9 mouse cellular contexts compared by ENCODE assay signal in genomic region chr4:123898696-123899095, GRCm38 (mm10). TPM values are rescaled to one million over a fixed set of nuclear protein-coding genes. Genes with fewer than 3 reads are reported as not detected.
DNase-seq lines count a peak whose midpoint lies in the region; ATAC-seq and TF ChIP-seq lines count a peak whose summit lies in the region.
"Had no signal": no experiment of that assay in that cellular context is flagged by ENCODE, and none has a peak within 500 bp of the region (broad histone marks: within the 10 kb centered on the region; RNA-seq: fewer than 3 reads in every experiment).

No protein-coding gene starts in this region.

- no peaks in the 10 kb centered on the region for H3K27me3 ChIP-seq in forebrain, embryonic 11.5 days (ENCODE audit: control insufficient read depth, insufficient read depth, low read length)
- no peaks in the 10 kb centered on the region for H3K27me3 ChIP-seq in forebrain, embryonic 15.5 days
- no peaks in the 10 kb centered on the region for H3K27me3 ChIP-seq in liver, embryonic 11.5 days (replicated peaks; ENCODE audit: control insufficient read depth, insufficient read depth, low read length)
- no peaks in the 10 kb centered on the region for H3K27me3 ChIP-seq in embryonic facial prominence, embryonic 10.5 days (replicated peaks; ENCODE audit: low read depth, poor library complexity, severe bottlenecking)
- H3K27me3 ChIP-seq in liver, embryonic 14.5 days (ENCODE audit: control insufficient read depth, insufficient read depth, low read length), result no peaks in the 10 kb centered on the region
- H3K27me3 ChIP-seq: heart, embryonic 15.5 days had no signal

- no peak overlapping the region for H3K4me3 ChIP-seq in forebrain, embryonic 11.5 days (ENCODE audit: low read depth, low read length)
- no peak overlapping the region for H3K4me3 ChIP-seq in forebrain, embryonic 15.5 days
- H3K4me3 ChIP-seq in liver, embryonic 11.5 days (ENCODE audit: low read depth, low read length), result no peak overlapping the region
- H3K4me3 ChIP-seq in embryonic facial prominence, embryonic 10.5 days, result no peak overlapping the region
- H3K4me3 ChIP-seq in liver, embryonic 14.5 days (ENCODE audit: insufficient read depth in 1 of 2, low read depth in 2 of 2, low read length in 2 of 2), result no peak overlapping the region
- H3K4me3 ChIP-seq: heart, embryonic 15.5 days had no signal

- H3K9me3 ChIP-seq in forebrain, embryonic 11.5 days (ENCODE audit: control insufficient read depth, low read length), result no peaks in the 10 kb centered on the region
- no peaks in the 10 kb centered on the region for H3K9me3 ChIP-seq in forebrain, embryonic 15.5 days
- no peaks in the 10 kb centered on the region for H3K9me3 ChIP-seq in liver, embryonic 11.5 days (ENCODE audit: control insufficient read depth, low read length)
- H3K9me3 ChIP-seq in embryonic facial prominence, embryonic 10.5 days, result no peaks in the 10 kb centered on the region
- H3K9me3 ChIP-seq in liver, embryonic 14.5 days (ENCODE audit: control insufficient read depth, low read length), result no peaks in the 10 kb centered on the region
- H3K9me3 ChIP-seq: heart, embryonic 15.5 days had no signal

- TF ChIP-seq CTCF in liver, embryonic 14.5 days (IDR thresholded peaks at IDR 0.05; ENCODE audit: low read depth), result peak; percentile 75

- H3K36me3 ChIP-seq in forebrain, embryonic 11.5 days (ENCODE audit: control insufficient read depth, insufficient read depth, low read length), result no peaks in the 10 kb centered on the region
- no peaks in the 10 kb centered on the region for H3K36me3 ChIP-seq in forebrain, embryonic 15.5 days
- H3K36me3 ChIP-seq in liver, embryonic 11.5 days (ENCODE audit: control insufficient read depth, insufficient read depth, low read length), result no peaks in the 10 kb centered on the region
- H3K36me3 ChIP-seq in embryonic facial prominence, embryonic 10.5 days (replicated peaks), result no peaks in the 10 kb centered on the region
- no peaks in the 10 kb centered on the region for H3K36me3 ChIP-seq in liver, embryonic 14.5 days (replicated peaks; ENCODE audit: control insufficient read depth, insufficient read depth, low read depth)
- H3K36me3 ChIP-seq: heart, embryonic 15.5 days had no signal

- H3K27ac ChIP-seq in forebrain, embryonic 11.5 days (ENCODE audit: low read depth, low read length), result no peak overlapping the region
- H3K27ac ChIP-seq in forebrain, embryonic 15.5 days (replicated peaks), result no peak overlapping the region
- H3K27ac ChIP-seq in liver, embryonic 11.5 days (ENCODE audit: low read depth, low read length), result no peak overlapping the region
- H3K27ac ChIP-seq in embryonic facial prominence, embryonic 10.5 days (replicated peaks), result no peak overlapping the region
- no peak overlapping the region for H3K27ac ChIP-seq in liver, embryonic 14.5 days
- H3K27ac ChIP-seq: heart, embryonic 15.5 days had no signal

- ATAC-seq in forebrain, embryonic 11.5 days (replicated peaks; ENCODE audit: low FRiP score), result no peak
- ATAC-seq in forebrain, embryonic 15.5 days (replicated peaks), result no peak
- no peak for ATAC-seq in liver, embryonic 11.5 days (replicated peaks; ENCODE audit: low FRiP score)
- ATAC-seq in liver, embryonic 14.5 days (ENCODE audit: insufficient read depth), result no peak

- H3K9ac ChIP-seq in forebrain, embryonic 11.5 days (ENCODE audit: low read length), result no peak overlapping the region
- no peak overlapping the region for H3K9ac ChIP-seq in forebrain, embryonic 15.5 days (replicated peaks)
- H3K9ac ChIP-seq in liver, embryonic 11.5 days (ENCODE audit: low read depth, low read length), result no peak overlapping the region
- H3K9ac ChIP-seq in liver, embryonic 14.5 days (replicated peaks), result no peak overlapping the region
- H3K9ac ChIP-seq: heart, embryonic 15.5 days had no signal

- no peaks in the 10 kb centered on the region for H3K4me1 ChIP-seq in forebrain, embryonic 11.5 days (replicated peaks; ENCODE audit: control insufficient read depth, insufficient read depth, low read length)
- peaks cover under 1% of the 10 kb centered on the region; the same call in 1 of the 2 replicates for H3K4me1 ChIP-seq in forebrain, embryonic 15.5 days
- peaks cover 1% of the 10 kb centered on the region for H3K4me1 ChIP-seq in liver, embryonic 11.5 days (replicated peaks; ENCODE audit: control insufficient read depth, insufficient read depth, low read length)
- H3K4me1 ChIP-seq in embryonic facial prominence, embryonic 10.5 days, result no peaks in the 10 kb centered on the region
- peaks cover 3 to 4% of the 10 kb centered on the region in 2 experiments; a peak in 3 of 4 replicates for H3K4me1 ChIP-seq in liver, embryonic 14.5 days (replicated peaks; ENCODE audit: control insufficient read depth in 2 of 2, insufficient read depth in 2 of 2, low read length in 1 of 2)

- no peak overlapping the region for H3K4me2 ChIP-seq in forebrain, embryonic 11.5 days (ENCODE audit: low read depth, low read length, severe bottlenecking)
- no peak overlapping the region for H3K4me2 ChIP-seq in forebrain, embryonic 15.5 days (replicated peaks)
- no peak overlapping the region for H3K4me2 ChIP-seq in liver, embryonic 11.5 days
- no peak overlapping the region for H3K4me2 ChIP-seq in liver, embryonic 14.5 days (ENCODE audit: low read depth)
- H3K4me2 ChIP-seq: heart, embryonic 15.5 days had no signal

- DNase-seq in forebrain, embryonic 11.5 days (ENCODE audit: low spot score), result peak; percentile 68
- peak; percentile 47 for DNase-seq in liver
- no peak for DNase-seq in liver, embryonic 11.5 days (ENCODE audit: low spot score)
- peak; percentile 87 for DNase-seq in NIH3T3 (ENCODE audit: low read depth)
- peak; percentile 53 for DNase-seq in embryonic facial prominence, embryonic 10.5 days (ENCODE audit: low spot score)
- no peak for DNase-seq in liver, embryonic 14.5 days (ENCODE audit: low read depth in 3 of 3, low spot score in 3 of 3)
- peak; percentile 30 to 76 for DNase-seq in spleen, postnatal 4 days (ENCODE audit: low spot score in 2 of 2)

- 12% methylated on average over 5 of the region's 5 CpGs for WGBS in forebrain, embryonic 11.5 days
- 6% methylated on average over 5 of the region's 5 CpGs for WGBS in forebrain, embryonic 15.5 days
- 14% methylated on average over 5 of the region's 5 CpGs for WGBS in liver, embryonic 11.5 days
- WGBS in embryonic facial prominence, embryonic 10.5 days, result 11% methylated on average over 5 of the region's 5 CpGs
- 11% methylated on average over 5 of the region's 5 CpGs for WGBS in liver, embryonic 14.5 days (ENCODE audit: insufficient replicate concordance)

- TF ChIP-seq EP300 in liver, embryonic 14.5 days (IDR thresholded peaks at IDR 0.05; ENCODE audit: low read depth), result no peak

RNA-seq across cellular contexts. Expression of gene Mycbp, which starts 5.9 kb away (rescaled TPM):
- 58.6 and 59.9 TPM in 2 replicates for polyA plus RNA-seq in forebrain, embryonic 11.5 days (2014; fragmentation: Nextera tagmentation; extraction: Ambion mirVana)
- polyA plus RNA-seq in forebrain, embryonic 15.5 days (2015; fragmentation: Nextera tagmentation; extraction: Ambion mirVana), result 32.7 and 37.5 TPM in 2 replicates
- polyA plus RNA-seq in liver, embryonic 11.5 days (2014; fragmentation: Nextera tagmentation; extraction: Ambion mirVana), result 102 and 106 TPM in 2 replicates
- 72.3 and 72.6 TPM in 2 replicates for polyA plus RNA-seq in embryonic facial prominence, embryonic 10.5 days (2016; fragmentation: Nextera tagmentation; extraction: Ambion mirVana)
- 16.3 and 34.1 TPM in 2 replicates for polyA plus RNA-seq in liver, embryonic 14.5 days (2012; rRNA removed)
- 61.0 and 65.8 TPM in 2 replicates for polyA plus RNA-seq in liver, embryonic 14.5 days (2014; fragmentation: Nextera tagmentation; extraction: Ambion mirVana)

RNA-seq across cellular contexts. Expression of gene Rragc, which starts 18.6 kb away (rescaled TPM):
- 42.6 and 47.5 TPM in 2 replicates for polyA plus RNA-seq in forebrain, embryonic 11.5 days (2014; fragmentation: Nextera tagmentation; extraction: Ambion mirVana)
- 46.4 and 54.8 TPM in 2 replicates for polyA plus RNA-seq in forebrain, embryonic 15.5 days (2015; fragmentation: Nextera tagmentation; extraction: Ambion mirVana)
- polyA plus RNA-seq in liver, embryonic 11.5 days (2014; fragmentation: Nextera tagmentation; extraction: Ambion mirVana), result 37.8 and 39.9 TPM in 2 replicates
- polyA plus RNA-seq in embryonic facial prominence, embryonic 10.5 days (2016; fragmentation: Nextera tagmentation; extraction: Ambion mirVana), result 34.1 and 37.9 TPM in 2 replicates
- polyA plus RNA-seq in liver, embryonic 14.5 days (2012; rRNA removed), result 12.8 and 17.4 TPM in 2 replicates
- polyA plus RNA-seq in liver, embryonic 14.5 days (2014; fragmentation: Nextera tagmentation; extraction: Ambion mirVana), result 18.4 and 19.8 TPM in 2 replicates

RNA-seq across cellular contexts. Expression of gene 4930535I16Rik, which starts 19.1 kb away (rescaled TPM):
- not detected in 2 replicates for polyA plus RNA-seq in forebrain, embryonic 11.5 days (2014; fragmentation: Nextera tagmentation; extraction: Ambion mirVana)
- not detected in 2 replicates for polyA plus RNA-seq in forebrain, embryonic 15.5 days (2015; fragmentation: Nextera tagmentation; extraction: Ambion mirVana)
- polyA plus RNA-seq in liver, embryonic 11.5 days (2014; fragmentation: Nextera tagmentation; extraction: Ambion mirVana), result not detected in 2 replicates
- polyA plus RNA-seq in embryonic facial prominence, embryonic 10.5 days (2016; fragmentation: Nextera tagmentation; extraction: Ambion mirVana), result not detected in 2 replicates
- not detected in 2 replicates for polyA plus RNA-seq in liver, embryonic 14.5 days (2012; rRNA removed)
- polyA plus RNA-seq in liver, embryonic 14.5 days (2014; fragmentation: Nextera tagmentation; extraction: Ambion mirVana), result not detected in 2 replicates
- polyA plus RNA-seq: heart, embryonic 15.5 days had no signal

RNA-seq across cellular contexts. Expression of gene 4933427I04Rik, which starts 39.2 kb away (rescaled TPM):
- not detected in 2 replicates for polyA plus RNA-seq in forebrain, embryonic 11.5 days (2014; fragmentation: Nextera tagmentation; extraction: Ambion mirVana)
- polyA plus RNA-seq in forebrain, embryonic 15.5 days (2015; fragmentation: Nextera tagmentation; extraction: Ambion mirVana), result 0.08 and 0.24 TPM in 2 replicates
- 0.07 TPM in 1 of 2 replicates, not detected in the other for polyA plus RNA-seq in liver, embryonic 11.5 days (2014; fragmentation: Nextera tagmentation; extraction: Ambion mirVana)
- polyA plus RNA-seq in embryonic facial prominence, embryonic 10.5 days (2016; fragmentation: Nextera tagmentation; extraction: Ambion mirVana), result not detected in 2 replicates
- not detected in 2 replicates for polyA plus RNA-seq in liver, embryonic 14.5 days (2012; rRNA removed)
- polyA plus RNA-seq in liver, embryonic 14.5 days (2014; fragmentation: Nextera tagmentation; extraction: Ambion mirVana), result not detected in 2 replicates
- polyA plus RNA-seq: heart, embryonic 15.5 days had no signal

Comparison
In these comparisons a context has a peak if more than half of its experiments do, and no peak if none do; other contexts are left out.
1. DNase-seq: peak in forebrain, embryonic 11.5 days (single experiment), liver (single experiment), NIH3T3 (single experiment), embryonic facial prominence, embryonic 10.5 days (single experiment) and spleen, postnatal 4 days (2 of 2); none in liver, embryonic 11.5 days (single experiment) and liver, embryonic 14.5 days (0 of 3).